Mouse (Mus musculus) bone marrow, adult 2 months (tissue): ENCODE data around the gene Itpr1.

Experiments used
- CTCF ChIP-seq: fragments of 200-500 bp; IDR thresholded peaks from 2 replicates; pipeline ENCODE4 v1.5.1; 2011; ENCODE audit warnings: low read length, control low read depth; ENCODE audit not compliant: control insufficient read depth, insufficient read depth
- POLR2A ChIP-seq: fragments of 200-500 bp; IDR thresholded peaks from 2 replicates; pipeline ENCODE4 v1.6.1; 2011; ENCODE audit warnings: low read depth, mild to moderate bottlenecking, control low read depth, low read length, borderline replicate concordance; ENCODE audit not compliant: control insufficient read depth

- TF ChIP-seq CTCF (no peak), POLR2A (no peak)
Observed at GRCm38 (mm10) chr6:108165598-108165997, 47.3 kb upstream of the Itpr1 start.
